Mouse (Mus musculus): ENCODE results near the gene Gnat1. TPM values are rescaled to one million over a fixed set of nuclear protein-coding genes. Genes with fewer than 3 reads are reported as not detected.

Gene Gnat1
- polyA plus RNA-seq, 1 experiment from 2014 or later, result 1.9 TPM

- Histone ChIP-seq H3K27me3 (replicated peaks; ENCODE audit: control insufficient read depth, insufficient read depth, low read length) (no peaks in the 10 kb centered on the region), H3K36me3 (ENCODE audit: control insufficient read depth, insufficient read depth) (no peaks in the 10 kb centered on the region; the same call in 1 of the 2 replicates), H3K27ac (ENCODE audit: low read depth, low read length) (no peak overlapping the region), H3K9ac (ENCODE audit: low read depth, low read length) (no peak overlapping the region), H3K4me1 (replicated peaks; ENCODE audit: control insufficient read depth, insufficient read depth, low read length) (peaks cover 7% of the 10 kb centered on the region; the same call in 1 of the 2 replicates), H3K4me3 (ENCODE audit: low read depth, low read length) (no peak overlapping the region), H3K9me3 (ENCODE audit: control insufficient read depth) (no peaks in the 10 kb centered on the region), H3K4me2 (replicated peaks; ENCODE audit: low read depth) (no peak overlapping the region; the same call in 1 of the 2 replicates)
- ATAC-seq, result no peak
- WGBS, result 54% methylated on average over 14 of the region's 14 CpGs
- no peak for TF ChIP-seq CTCF (IDR thresholded peaks at IDR 0.05; ENCODE audit: low read depth)
Observed at GRCm38 (mm10) chr9:107697811-107698521, 18.5 kb upstream of the Gnat1 start.

GRCm38 (mm10) chr9:107696845-107697610, 17.5 kb upstream of the Gnat1 start:
- no peak for TF ChIP-seq CTCF (IDR thresholded peaks at IDR 0.05; ENCODE audit: low read depth)
- Histone ChIP-seq H3K27me3 (replicated peaks; ENCODE audit: control insufficient read depth, insufficient read depth, low read length) (no peaks in the 10 kb centered on the region), H3K36me3 (ENCODE audit: control insufficient read depth, insufficient read depth) (peaks cover 4% of the 10 kb centered on the region; the same call in 1 of the 2 replicates), H3K9ac (ENCODE audit: low read depth, low read length) (no peak overlapping the region), H3K9me3 (ENCODE audit: control insufficient read depth) (no peaks in the 10 kb centered on the region), H3K27ac (ENCODE audit: low read depth, low read length) (no peak overlapping the region; the same call in 1 of the 2 replicates), H3K4me2 (replicated peaks; ENCODE audit: low read depth) (no peak overlapping the region), H3K4me1 (replicated peaks; ENCODE audit: control insufficient read depth, insufficient read depth, low read length) (peaks cover 7% of the 10 kb centered on the region; the same call in 1 of the 2 replicates), H3K4me3 (ENCODE audit: low read depth, low read length) (no peak overlapping the region)
- ATAC-seq, result no peak
- 71% methylated on average over 9 of the region's 9 CpGs for WGBS

- no peak for ATAC-seq
- Histone ChIP-seq H3K4me2 (replicated peaks; ENCODE audit: low read depth) (no peak overlapping the region), H3K27ac (ENCODE audit: low read depth, low read length) (peak overlapping the region; percentile 28; the same call in 1 of the 2 replicates), H3K36me3 (ENCODE audit: control insufficient read depth, insufficient read depth) (peaks cover 7% of the 10 kb centered on the region; the same call in 1 of the 2 replicates), H3K9ac (ENCODE audit: low read depth, low read length) (no peak overlapping the region), H3K9me3 (ENCODE audit: control insufficient read depth) (no peaks in the 10 kb centered on the region), H3K4me3 (ENCODE audit: low read depth, low read length) (no peak overlapping the region), H3K27me3 (replicated peaks; ENCODE audit: control insufficient read depth, insufficient read depth, low read length) (no peaks in the 10 kb centered on the region), H3K4me1 (replicated peaks; ENCODE audit: control insufficient read depth, insufficient read depth, low read length) (peaks cover 7% of the 10 kb centered on the region; the same call in 1 of the 2 replicates)
- 56% methylated on average over 6 of the region's 6 CpGs for WGBS
- TF ChIP-seq CTCF (IDR thresholded peaks at IDR 0.05; ENCODE audit: low read depth), result no peak
Observed at GRCm38 (mm10) chr9:107696106-107696479, 16.6 kb upstream of the Gnat1 start.

- Histone ChIP-seq H3K4me1 (replicated peaks; ENCODE audit: control insufficient read depth, insufficient read depth, low read length) (peaks cover 7% of the 10 kb centered on the region; the same call in 1 of the 2 replicates), H3K9me3 (ENCODE audit: control insufficient read depth) (no peaks in the 10 kb centered on the region), H3K27ac (ENCODE audit: low read depth, low read length) (peak overlapping the region; percentile 35; the same call in 1 of the 2 replicates), H3K4me2 (replicated peaks; ENCODE audit: low read depth) (no peak overlapping the region), H3K36me3 (ENCODE audit: control insufficient read depth, insufficient read depth) (peaks cover 7% of the 10 kb centered on the region; the same call in 1 of the 2 replicates), H3K9ac (ENCODE audit: low read depth, low read length) (no peak overlapping the region), H3K4me3 (ENCODE audit: low read depth, low read length) (no peak overlapping the region), H3K27me3 (replicated peaks; ENCODE audit: control insufficient read depth, insufficient read depth, low read length) (no peaks in the 10 kb centered on the region)
- TF ChIP-seq CTCF (IDR thresholded peaks at IDR 0.05; ENCODE audit: low read depth), result no peak
- 80% methylated on average over 12 of the region's 12 CpGs for WGBS
- ATAC-seq, result no peak
Observed at GRCm38 (mm10) chr9:107695441-107696105, 16.1 kb upstream of the Gnat1 start.

- no peak for ATAC-seq
- Histone ChIP-seq H3K4me1 (replicated peaks; ENCODE audit: control insufficient read depth, insufficient read depth, low read length) (peaks cover 7% of the 10 kb centered on the region; the same call in 1 of the 2 replicates), H3K27ac (ENCODE audit: low read depth, low read length) (no peak overlapping the region), H3K27me3 (replicated peaks; ENCODE audit: control insufficient read depth, insufficient read depth, low read length) (no peaks in the 10 kb centered on the region), H3K4me2 (replicated peaks; ENCODE audit: low read depth) (no peak overlapping the region), H3K36me3 (ENCODE audit: control insufficient read depth, insufficient read depth) (peaks cover 8% of the 10 kb centered on the region; the same call in 1 of the 2 replicates), H3K9me3 (ENCODE audit: control insufficient read depth) (no peaks in the 10 kb centered on the region), H3K4me3 (ENCODE audit: low read depth, low read length) (no peak overlapping the region), H3K9ac (ENCODE audit: low read depth, low read length) (no peak overlapping the region)
- WGBS, result 67% methylated on average over 7 of the region's 7 CpGs
- TF ChIP-seq CTCF (IDR thresholded peaks at IDR 0.05; ENCODE audit: low read depth), result no peak
Observed at GRCm38 (mm10) chr9:107694627-107695026, 15.1 kb upstream of the Gnat1 start.
